Mouse (Mus musculus): ENCODE measurements around the gene Camsap3. TPM values are rescaled to one million over a fixed set of nuclear protein-coding genes. Genes with fewer than 3 reads are reported as not detected.
"Not testable (repeated sequence)": the region's sequence is repeated elsewhere in the genome, so short reads cannot be mapped to it uniquely, and the experiment has no call there.

Camsap3 gene
- total RNA-seq (2021), result 10 to 100 TPM; 58.1 to 68.1 TPM
- long read RNA-seq, partial matches to known transcripts, result 13 of 24 reads
- long read RNA-seq, other reads (novel, unspliced or antisense), result 7 of 24 reads

DNA sequence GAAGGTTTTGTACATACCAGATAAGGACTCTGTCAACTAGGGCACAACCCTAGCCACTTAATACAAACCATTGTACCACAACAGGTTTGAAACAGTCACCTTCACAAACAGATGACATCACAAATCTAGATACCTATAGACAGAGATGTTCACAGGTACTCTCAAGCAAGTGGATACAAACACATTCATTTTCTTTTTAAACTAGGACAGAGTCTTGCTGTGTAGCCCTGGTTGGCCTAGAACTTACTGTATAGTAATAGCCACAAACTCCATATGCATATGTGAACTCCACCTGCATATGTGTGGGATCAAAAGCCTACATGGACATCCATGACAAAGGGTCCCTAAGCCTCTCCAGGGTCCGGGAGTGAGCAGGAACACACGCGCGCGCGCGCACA is at the start of gene Camsap3:
Gene Camsap3, plus strand, starts transcription at position 301 of the 398 bp plus-strand sequence.
- DNase-seq (ENCODE audit: low spot score in 2 of 2), result no peak

DNA sequence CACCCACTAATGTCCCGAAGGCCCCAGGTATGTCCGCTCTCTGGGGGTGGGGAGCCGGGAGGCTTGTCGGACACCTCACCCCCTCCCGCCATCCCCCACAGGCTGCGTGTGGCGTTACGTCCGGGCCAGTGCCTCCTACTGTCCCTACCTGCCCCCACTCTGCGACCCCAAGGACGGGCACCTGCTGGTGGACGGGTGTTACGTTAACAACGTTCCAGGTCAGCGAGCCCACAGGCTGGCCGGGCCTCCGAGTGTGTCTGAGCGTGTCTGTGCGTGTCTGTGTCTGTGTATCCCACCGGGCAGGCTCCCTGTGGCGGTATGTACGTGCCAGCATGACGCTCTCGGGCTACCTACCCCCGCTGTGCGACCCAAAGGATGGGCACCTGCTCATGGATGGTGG is 49.4 kb upstream of the Camsap3 start:
- DNase-seq (ENCODE audit: low spot score in 2 of 2), result no peak

DNA sequence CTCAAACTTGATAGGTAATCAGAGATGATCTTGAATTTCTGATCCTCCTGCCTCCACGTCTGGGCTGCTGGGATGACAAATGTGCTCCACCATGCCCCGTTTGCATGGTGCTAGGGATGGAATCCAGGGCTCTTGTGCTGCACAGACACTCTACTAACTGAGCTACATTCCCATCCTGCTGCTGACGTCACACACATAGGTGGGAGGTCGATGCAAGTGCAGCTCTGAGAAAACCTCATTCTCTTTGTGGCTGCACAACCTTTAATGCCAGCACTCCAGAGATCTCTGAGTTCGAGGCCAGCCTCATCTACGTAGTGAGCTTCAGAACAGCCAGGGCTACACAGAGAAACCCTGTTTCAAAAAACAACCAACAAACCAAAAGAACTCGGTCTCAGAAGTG is 47.9 kb upstream of the Camsap3 start:
- no peak for DNase-seq (ENCODE audit: low spot score in 2 of 2)

DNA sequence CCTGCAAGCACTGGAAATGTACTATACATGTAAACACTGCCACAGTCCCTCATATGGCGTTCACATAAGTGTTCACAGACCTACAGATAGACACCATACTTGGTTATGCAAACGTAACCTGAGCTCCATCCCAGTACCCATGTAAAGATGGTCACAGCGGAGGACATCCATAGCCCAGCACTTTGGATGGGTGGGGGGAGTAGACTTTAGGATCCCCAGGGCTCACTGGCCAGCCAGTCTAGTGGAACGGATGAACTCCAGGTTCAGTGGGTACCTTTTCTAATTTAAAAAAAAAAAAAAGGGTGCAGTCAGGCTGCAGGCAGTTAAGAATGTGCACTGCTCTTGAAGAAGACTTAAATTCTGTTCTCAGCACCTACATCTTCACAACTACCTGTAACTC is 47.0 kb upstream of the Camsap3 start:
- no peak for DNase-seq (ENCODE audit: low spot score in 2 of 2)

DNA sequence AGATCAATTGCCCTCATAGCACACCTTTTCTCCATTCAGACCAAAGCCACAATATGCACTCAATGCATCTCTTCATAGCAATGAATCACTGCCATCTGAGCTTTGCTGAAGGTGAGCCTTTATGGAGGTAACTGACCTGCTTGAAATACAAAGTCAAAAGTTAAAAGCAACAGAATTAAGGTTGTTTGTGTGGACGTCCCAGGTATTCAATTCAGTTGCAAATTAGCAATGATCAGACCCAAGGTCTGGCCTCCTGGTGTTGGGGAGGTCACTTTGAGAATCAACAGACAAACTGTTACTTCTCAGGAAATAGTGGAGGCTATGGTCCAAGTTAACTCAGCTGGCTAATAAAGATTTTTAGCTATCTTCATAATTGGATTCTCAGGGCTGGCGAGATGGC is 40.6 kb upstream of the Camsap3 start:
- DNase-seq (ENCODE audit: low spot score in 2 of 2), result no peak

DNA sequence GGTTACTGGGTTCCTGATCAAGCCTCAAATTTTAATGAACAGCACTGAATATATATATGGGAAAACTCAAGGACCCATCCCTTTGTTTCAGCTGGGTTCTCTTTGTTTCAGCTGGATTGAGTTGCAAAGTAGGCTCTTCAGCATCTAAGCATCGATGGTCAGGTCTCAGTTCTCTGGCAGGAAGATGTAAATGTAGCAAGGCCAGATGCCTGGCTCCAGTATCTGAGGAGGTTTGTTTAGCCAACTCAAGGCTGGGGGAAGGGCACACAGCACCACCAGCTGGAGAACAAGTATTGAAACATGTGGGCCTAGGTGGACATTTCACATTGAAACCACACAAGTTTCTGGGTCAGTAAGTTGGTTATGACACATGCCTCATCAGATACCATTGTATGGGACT is 34.9 kb upstream of the Camsap3 start:
- DNase-seq (ENCODE audit: low spot score in 2 of 2), result no peak

DNA sequence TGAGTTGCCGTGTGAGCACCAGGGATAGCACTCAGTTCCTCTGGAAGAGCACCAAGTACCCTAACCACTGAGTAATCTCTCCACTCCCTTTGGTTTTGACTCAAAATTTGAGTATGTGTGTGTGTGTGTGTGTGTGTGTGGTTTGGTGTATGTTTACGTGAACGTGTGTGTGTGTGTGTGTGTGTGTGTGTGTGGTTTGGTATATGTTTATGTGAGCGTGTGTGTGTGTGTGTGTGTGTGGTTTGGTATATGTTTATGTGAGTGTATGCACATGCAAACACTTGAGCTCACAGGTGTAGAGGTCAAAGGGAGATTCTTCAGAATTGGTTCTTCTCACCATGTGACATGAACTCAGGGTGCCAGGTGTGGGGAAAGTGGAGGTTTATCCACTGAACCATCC is 31.0 kb upstream of the Camsap3 start:
- no peak for DNase-seq (ENCODE audit: low spot score in 2 of 2)

DNA sequence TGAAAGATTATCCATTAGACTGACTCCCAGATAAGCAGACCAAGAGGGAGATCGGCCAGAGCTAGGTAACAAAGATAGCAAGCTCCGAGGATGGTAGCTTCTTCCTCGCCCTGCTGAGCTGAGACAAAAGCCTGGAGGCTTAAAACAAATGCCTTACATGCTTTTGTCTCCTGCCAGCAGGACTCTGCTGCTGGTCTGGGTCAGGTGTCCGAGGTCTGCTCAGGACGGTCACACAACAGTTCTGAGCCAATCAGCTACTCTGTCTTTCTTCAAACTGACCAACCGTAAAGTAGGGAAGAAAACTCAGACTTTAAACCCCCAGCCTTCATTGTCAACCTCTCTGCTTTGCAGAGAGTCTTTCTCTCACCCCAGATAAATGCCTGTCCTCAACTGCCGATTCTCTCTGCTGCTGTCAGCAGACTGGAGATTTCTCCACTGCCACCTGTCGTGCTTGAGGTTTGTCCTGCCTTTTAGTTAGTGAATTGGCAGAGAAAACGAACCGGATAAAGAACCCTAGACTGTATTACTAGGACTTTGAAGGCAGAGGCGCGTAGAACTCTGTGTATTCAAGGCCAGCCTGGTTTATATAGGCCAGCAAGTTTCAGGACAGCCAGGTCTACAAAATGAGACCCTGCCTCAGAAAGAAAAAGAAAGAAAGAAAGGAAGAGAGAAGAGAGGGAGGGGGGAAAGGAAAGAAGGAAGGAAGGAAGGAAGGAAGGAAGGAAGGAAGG is 19.3 kb upstream of the Camsap3 start, which contains the start of gene C330021F23Rik:
Gene C330021F23Rik, plus strand, starts transcription at position 350 of the 731 bp plus-strand sequence.
- no peak for DNase-seq (ENCODE audit: low spot score in 2 of 2)

DNA sequence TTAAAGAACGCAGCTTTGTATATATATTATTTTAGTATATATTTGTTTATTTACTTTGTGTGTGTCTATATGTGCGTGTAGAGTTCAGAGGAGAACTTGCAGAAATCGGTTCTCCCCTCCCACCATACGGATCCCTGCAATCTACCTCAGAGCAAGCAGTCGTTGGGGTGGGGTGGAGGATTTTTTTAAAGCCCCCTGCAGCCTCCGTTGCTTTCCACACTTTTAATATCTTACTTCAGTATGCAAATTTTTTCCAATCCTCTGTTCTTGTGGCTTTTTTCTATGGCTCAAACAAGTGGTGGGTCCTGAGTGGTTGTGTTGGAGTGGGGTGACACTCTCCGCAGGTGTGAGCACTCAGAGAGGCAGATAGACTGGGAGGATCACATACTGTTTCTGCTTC is 18.7 kb upstream of the Camsap3 start:
- DNase-seq (ENCODE audit: low spot score in 2 of 2), result no peak

DNA sequence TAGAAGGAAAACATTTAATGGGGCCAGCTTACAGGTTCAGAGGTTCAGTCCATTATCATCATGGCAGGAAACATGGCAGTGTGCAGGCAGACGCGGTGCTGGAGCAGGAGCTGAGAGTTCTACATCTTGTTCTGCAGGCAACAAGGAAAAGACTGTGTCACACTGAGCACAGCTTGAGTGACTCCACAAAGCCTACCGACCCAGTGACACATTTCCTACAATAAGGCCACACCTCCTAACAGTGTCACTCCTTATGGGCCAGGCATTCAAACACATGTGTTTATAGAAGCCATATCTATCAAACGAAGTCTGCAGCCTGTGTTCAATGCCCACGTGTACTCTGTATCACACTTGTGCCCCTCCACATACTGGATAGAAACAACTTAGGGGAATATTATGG is 17.3 kb upstream of the Camsap3 start:
- DNase-seq (ENCODE audit: low spot score in 2 of 2), result no peak

DNA sequence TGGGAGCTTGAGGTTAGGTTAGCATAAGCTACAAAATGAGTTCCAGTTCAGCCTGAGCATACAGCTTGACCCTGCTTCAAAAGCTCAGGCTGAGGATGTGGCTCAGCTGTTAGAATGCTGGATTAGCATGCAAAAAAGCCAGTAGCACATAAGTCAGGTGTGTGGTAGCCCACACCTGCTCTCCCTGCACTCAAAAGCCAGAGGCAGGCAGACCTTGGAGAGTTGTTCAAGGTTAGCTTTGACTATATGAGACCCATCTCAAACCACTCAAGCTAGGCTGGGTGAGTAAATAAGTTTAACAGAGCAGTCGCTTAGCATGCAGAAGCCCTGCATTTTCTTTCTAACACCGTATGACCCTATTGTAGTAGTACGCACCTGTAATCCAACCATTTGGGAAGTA is 12.5 kb upstream of the Camsap3 start:
- DNase-seq (ENCODE audit: low spot score in 2 of 2), result no peak

DNA sequence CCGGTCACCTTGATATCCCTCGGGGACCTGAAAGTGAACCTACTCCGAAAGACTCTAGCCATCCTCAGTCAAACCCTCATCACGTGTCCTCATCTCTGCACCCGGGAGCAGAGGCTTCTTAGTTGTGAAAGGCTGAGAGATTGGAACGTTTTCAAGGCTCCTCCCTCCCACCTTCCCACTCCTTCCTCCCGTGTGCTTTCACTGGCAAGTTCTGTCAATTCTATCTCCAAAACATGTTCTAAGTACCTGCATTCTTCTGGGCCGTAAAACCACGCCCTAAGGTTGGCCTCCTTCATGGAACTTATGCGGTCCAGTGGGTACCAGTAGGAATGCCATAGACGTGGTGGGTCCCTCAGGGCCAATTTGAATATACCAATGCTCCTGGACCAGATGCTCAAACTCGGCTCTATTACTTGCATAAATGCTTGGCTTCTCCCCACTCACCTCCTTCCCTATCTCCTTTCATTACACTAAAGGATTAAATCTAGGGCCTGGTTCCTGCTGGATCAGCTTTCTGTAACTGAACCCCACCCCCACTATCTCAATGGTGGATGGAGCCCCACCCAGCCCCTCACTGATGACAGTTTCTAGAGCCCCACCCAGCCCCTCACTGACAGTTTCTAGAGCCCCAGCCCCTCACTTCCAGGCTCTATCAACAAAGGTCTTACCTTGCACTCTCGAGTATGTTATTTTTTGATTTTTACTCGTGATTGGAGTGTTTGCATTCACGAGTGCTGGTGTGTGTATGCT is 10.7 kb upstream of the Camsap3 start:
- no peak for DNase-seq (ENCODE audit: low spot score in 2 of 2)

DNA sequence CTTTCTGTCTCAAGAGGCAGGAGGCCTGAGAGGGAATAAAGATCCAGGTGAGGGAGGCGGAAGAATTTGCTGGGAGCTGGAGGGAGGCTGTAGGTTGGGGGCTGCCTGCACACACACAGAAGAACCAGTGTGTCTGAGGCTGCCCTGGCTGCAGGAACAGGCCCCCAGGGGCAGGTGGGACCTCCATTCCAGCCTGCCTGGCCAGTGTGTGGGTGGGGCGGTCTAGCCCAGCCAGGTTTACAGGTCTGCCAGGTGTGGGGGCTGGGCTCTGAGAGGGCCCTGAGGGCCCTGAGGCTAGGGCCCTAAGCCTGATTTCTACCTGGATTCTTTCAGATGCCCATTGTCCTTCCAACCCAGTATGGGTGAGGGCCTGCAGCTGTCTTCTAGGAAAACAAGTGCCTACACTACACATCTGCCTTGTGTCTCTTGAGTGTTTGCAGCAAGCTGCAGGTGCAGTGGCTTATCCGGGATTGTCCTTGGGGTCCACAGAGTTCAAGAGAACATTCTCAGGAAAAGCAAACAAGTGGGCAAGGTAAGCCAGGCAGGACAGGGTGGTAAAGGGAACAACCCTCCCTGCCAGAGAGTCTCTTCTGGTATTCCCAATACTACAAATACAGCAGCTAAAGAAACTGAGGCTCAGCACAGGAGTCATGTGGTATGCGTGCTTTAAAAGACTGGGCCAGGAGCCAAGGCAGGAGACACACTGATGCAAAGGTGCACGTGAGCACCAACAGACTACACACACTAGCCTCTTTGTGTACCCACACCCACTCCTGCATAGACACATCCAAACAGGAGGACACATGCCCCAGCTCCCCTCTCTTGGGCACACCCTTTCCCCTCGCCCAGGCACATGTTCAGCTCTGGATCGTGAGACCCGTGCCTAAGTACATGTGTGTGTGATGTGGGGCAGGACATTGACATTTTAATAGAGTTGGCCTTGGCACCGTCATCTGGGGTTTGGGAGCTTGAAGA is 7.4 kb upstream of the Camsap3 start:
- no peak for DNase-seq (ENCODE audit: low spot score in 2 of 2)

DNA sequence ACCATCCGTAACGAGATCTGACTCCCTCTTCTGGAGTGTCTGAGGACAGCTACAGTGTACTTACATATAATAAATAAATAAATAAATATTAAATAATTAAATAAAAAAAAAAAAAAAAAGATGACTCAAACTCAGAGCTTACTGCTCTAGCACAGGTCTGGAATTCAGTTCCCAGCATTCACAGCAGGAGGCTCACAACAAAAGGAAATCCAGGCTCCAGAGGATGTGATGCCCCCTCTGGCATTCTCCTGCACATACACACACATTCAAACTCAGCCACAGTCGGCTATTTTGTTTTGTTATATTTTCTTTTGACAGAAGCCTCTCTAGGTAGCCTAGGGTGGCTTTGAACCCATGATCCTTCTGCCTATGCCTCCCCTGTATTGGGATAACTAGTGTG is 5.1 kb upstream of the Camsap3 start:
- DNase-seq (ENCODE audit: low spot score in 2 of 2), result not testable (repeated sequence)

DNA sequence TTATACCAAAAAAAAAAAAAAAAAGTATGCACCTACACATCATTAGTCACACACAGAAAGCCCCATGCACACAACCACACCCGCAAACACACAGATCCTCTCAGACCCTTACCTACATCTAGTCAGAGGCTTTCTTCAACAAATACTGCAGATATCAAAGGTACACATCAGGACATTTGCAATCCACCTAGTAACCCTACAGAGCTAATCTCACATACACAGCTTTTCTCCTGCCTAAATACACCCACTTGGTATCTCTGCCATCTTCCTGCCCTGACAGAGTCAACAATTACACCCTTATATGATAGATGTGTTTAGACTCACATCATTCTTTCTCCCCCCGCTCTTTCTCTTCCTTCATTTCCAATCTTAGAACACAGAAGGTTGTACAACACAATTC is 641 bp upstream of the Camsap3 start:
- no peak for DNase-seq (ENCODE audit: low spot score in 2 of 2)

DNA sequence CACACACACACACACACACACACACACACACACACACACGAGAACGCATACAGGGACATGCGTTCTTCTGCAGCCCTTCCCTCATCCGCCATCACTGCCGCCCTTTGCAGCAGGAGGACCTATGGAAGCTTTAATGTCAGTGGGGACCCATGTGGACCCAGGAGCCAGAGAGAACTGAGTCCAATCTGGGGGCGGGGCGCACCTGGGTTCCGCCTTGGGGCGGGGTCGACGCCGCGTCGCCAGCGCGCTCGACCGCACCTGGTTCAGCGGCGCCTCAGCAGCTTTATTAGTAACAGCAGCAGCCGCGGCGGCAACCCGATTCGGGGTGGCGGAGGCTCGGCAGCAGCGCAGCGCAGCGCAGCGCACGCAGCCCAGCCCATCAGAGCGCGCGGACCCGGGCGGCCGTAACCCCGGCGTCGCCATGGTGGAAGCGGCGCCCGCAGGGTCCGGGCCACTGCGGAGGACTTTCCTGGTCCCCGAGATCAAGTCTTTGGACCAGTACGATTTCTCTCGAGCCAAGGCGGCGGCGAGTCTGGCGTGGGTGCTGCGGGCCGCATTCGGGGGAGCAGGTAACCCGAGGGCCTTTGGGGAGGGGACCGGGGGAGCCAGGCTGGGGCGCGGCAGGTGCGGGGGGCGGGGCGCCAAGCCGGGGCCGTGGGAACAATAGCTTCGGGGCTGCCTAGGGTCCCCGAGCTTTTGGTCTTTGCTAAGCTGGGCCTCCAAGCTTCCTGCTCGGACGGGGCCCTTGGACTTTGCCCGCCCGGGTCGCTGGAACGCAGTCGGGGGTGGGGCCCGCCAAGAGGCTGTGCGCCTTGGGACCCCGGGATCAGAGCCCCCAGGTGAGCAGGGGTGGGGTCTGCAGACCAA is 531 bp downstream of the Camsap3 start:
- peak; percentile 52 to 73 for DNase-seq (ENCODE audit: low spot score in 2 of 2)

DNA sequence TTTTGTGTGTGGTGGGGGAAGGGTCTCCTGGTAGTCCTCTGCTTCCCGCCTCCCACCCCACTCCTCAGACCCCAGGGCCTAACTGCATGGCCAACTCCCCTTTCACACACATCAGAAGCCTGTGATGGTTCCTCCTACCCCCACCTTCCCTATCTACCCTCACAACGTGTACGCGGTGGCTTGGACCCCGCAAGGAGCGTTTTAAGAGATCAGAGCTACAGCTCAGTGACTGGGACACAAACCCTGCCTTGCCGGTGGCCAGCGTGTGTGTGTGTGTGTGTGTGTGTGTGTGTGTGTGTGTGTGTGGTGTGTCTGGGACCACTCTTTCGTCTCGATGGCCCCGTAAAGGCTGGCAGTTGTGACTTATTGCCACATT is 1.2 kb downstream of the Camsap3 start:
- no peak for DNase-seq (ENCODE audit: low spot score in 2 of 2)

DNA sequence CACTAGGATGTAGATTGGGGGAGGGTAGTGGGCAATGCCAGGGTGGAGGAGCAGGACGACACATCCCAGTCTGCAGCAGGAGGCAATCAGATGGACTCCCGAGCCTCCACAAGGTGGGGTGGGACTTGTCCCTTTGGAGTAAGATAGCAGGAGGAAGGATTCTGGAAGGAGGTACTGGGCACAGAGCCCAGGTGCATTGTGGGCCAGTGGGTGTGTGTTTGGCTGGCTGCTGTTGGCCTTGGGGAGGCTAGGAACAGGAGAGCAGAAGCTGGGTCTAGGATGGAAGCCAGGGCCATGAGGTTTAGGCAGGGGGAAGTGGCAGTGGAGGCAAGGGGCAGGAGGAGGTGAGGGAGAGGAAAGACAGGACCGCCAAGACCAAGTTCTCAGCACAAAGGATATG is 6.4 kb downstream of the Camsap3 start:
- no peak for DNase-seq (ENCODE audit: low spot score in 2 of 2)

DNA sequence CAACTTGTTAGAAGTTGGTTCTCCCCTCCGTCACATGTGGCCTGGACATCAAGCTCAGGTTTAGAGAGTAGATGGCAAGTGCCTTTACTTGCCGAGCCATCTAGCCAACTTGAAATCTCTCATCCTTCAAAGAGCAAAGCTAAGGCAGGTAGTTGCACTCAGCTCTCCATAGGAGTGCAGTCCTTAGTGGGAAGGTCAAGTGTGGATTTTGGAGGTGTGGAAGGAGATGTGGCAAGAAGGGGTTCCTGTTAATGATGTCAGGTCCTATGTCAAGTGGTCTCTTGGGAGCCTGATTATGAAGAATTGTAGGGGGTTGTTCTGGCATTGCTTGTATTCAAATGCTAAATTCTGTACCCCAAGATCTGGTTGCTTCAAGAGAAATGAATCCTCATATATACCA is 7.4 kb downstream of the Camsap3 start:
- DNase-seq (ENCODE audit: low spot score in 2 of 2), result no peak

DNA sequence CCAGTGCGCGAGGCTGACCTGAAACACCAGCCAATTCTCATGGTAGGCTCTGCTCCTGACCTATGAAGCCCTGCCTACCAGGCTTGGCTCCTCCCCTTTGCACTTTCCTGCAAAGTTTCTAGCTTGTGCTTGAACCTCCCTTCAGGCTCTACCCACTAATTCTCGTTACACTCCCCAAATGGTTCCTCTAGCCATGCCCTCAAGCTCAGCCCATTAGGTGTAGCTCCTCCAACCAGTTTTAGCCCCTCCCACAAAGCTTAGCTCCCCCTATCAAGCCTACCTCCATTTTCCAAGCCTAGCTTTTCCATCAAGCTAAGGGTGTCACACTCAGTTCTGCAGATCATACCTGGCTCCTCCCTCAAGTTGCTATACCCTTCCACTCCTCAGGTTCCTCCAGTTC is 11.0 kb downstream of the Camsap3 start:
- DNase-seq (ENCODE audit: low spot score in 2 of 2), result no peak

DNA sequence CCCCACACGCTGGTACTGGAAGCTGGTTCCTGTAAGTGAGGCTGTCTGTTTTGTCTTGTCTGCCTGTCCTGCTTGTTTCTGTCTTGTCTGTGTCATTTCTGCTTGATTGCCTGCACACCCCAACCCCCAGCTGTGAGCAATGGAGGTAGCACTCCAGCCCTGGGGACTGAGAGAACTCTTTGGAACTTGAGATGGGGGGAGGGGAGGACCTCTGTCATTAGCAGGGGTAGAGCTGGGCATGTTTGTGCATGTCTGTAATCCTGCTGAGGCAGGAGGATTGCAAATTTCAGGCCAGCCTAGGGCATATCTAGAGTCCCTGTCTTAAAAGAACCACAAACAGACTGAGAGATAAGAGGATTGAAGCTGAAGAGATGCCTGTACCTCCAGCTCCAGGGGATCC is 12.1 kb downstream of the Camsap3 start:
- DNase-seq (ENCODE audit: low spot score in 2 of 2), result no peak
